Mouse (Mus musculus) heart, postnatal 0 days (tissue): ENCODE measurements around the gene Gm10382.

Experiments
- CTCF ChIP-seq: IDR thresholded peaks from 2 replicates; pipeline ENCODE4 v1.5.1; 2016; ENCODE audit warnings: antibody characterized with exemption, control low read depth, low read depth
- EP300 ChIP-seq: IDR thresholded peaks from 2 replicates; pipeline ENCODE4 v1.6.1; 2016; ENCODE audit warnings: antibody characterized with exemption, low read depth

- TF ChIP-seq CTCF (peak; percentile 86), EP300 (no peak)
These were observed 20.6 kb upstream of the Gm10382 start for GRCm38 (mm10) chr5:125368568-125368967.
